Mouse (Mus musculus) liver, adult 2 months (tissue): ENCODE results near the gene Gramd1b.

ENCODE experiments used
- CTCF ChIP-seq: fragments of 200-500 bp; IDR thresholded peaks from 2 replicates; pipeline ENCODE4 v1.5.1; 2011; ENCODE audit warnings: low read depth, low read length, control low read depth
- POLR2A ChIP-seq: fragments of 200-500 bp; IDR thresholded peaks from 2 replicates; pipeline ENCODE4 v1.6.1; 2011; ENCODE audit warnings: low read length, control low read depth; ENCODE audit not compliant: insufficient read depth; ENCODE audit errors: extremely low read depth

- TF ChIP-seq POLR2A: no peak
- TF ChIP-seq CTCF: no peak
Observed at GRCm38 (mm10) chr9:40389669-40390395, 141.4 kb downstream of the Gramd1b start.
